Mouse (Mus musculus) heart, adult 2 months (tissue): ENCODE results near the gene Gm17268.

Experiments used
- CTCF ChIP-seq: fragments of 200-600 bp; IDR thresholded peaks from 2 replicates; pipeline ENCODE4 v1.8.1; 2022; ENCODE audit warnings: antibody characterized with exemption, mild to moderate bottlenecking, moderate library complexity
- EP300 ChIP-seq: fragments of 200-500 bp; IDR thresholded peaks from 2 replicates; pipeline ENCODE4 v1.6.1; 2011; ENCODE audit warnings: low read depth, low read length, control low read depth; ENCODE audit not compliant: insufficient read depth

DNA sequence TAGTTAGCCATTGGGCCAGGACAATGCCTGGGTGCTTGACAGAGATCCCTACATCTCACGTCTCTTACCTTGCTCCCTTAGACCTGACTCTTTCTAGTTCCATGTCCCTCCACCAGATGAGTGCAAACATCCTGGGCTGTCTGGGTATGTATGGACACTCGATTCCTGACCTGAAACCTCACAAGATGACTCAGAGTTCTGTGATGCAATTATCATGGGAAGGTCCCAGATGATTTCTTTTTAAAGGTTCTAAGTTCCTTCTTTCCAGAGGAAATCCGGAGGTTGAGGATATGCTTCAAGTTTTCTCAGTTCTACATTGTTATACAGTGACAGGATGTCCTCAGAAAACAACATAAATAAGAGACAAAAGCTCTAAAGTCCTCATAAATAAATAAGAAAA is 42.5 kb upstream of the Gm17268 start:
- TF ChIP-seq CTCF (no peak), EP300 (no peak)
